Mouse (Mus musculus): ENCODE measurements around the gene Hmgcs1.

DNA sequence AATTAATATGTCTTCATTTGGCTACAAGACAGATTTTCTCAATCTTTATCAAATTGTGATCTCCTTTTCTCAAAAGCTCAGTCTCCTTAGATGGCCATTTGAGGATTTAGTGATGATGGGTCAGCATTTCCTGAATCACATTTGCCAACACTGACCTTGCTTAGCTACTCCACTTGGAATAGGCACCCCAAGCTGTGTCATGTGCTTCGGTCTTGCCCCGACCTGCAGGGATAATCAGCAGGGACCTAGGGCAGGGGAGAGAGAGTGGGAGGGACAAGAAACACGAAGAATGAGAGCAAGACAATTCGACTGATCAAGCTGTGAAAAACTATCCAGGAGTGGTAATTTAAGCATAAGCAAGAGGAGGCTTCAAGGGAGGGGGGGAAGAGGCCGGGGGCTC, 45.4 kb upstream of the Hmgcs1 start:
- TF ChIP-seq POLR2A (IDR thresholded peaks at IDR 0.05; ENCODE audit: low read depth, low read length) (no peak), CTCF (conservative IDR thresholded peaks at IDR 0.05; ENCODE audit: insufficient read depth, insufficient read length, low read depth, low read length) (no peak)

Measured in kidney, adult 2 months (tissue).